Mouse (Mus musculus): Measurements from ENCODE around the gene Gm49342.

Gm49342 gene

GRCm38 (mm10) chr14:50981207-50981606, 36.9 kb downstream of the Gm49342 start:
- DNase-seq (ENCODE audit: low spot score): no peak

GRCm38 (mm10) chr14:50981837-50982236, 37.5 kb downstream of the Gm49342 start:
- no peak for DNase-seq (ENCODE audit: low spot score)

GRCm38 (mm10) chr14:50987668-50988067, 43.4 kb downstream of the Gm49342 start:
- DNase-seq (ENCODE audit: low spot score): no peak

GRCm38 (mm10) chr14:50991037-50991436, 46.7 kb downstream of the Gm49342 start:
- no peak for DNase-seq (ENCODE audit: low spot score)

GRCm38 (mm10) chr14:50997088-50997487, 52.8 kb downstream of the Gm49342 start:
- DNase-seq (ENCODE audit: low spot score): no peak

- DNase-seq (ENCODE audit: low spot score): no peak
Observed at GRCm38 (mm10) chr14:50997999-50998666, 53.8 kb downstream of the Gm49342 start.

- DNase-seq (ENCODE audit: low spot score): peak; percentile 28
Observed at GRCm38 (mm10) chr14:51007152-51007801, 63.0 kb downstream of the Gm49342 start, which contains the start of gene Rnase10. Gene Rnase10, plus strand, starts transcription at chr14:51007751.

GRCm38 (mm10) chr14:51007914-51008713, 63.8 kb downstream of the Gm49342 start:
- DNase-seq (ENCODE audit: low spot score): no peak

- DNase-seq (ENCODE audit: low spot score): no peak
Observed at GRCm38 (mm10) chr14:51008781-51009180, 64.5 kb downstream of the Gm49342 start.

- no peak for DNase-seq (ENCODE audit: low spot score)
Observed at GRCm38 (mm10) chr14:51009572-51009971, 65.3 kb downstream of the Gm49342 start.
